Mouse (Mus musculus) forebrain, postnatal 0 days (tissue): ENCODE results near the gene Plxna1. TPM values are rescaled to one million over a fixed set of nuclear protein-coding genes. Genes with fewer than 3 reads are reported as not detected.

Experiments used
- ATAC-seq: fragments of 200-750 bp; cut with Nextera tagmentation; 2 replicates; pipeline ENCODE4 v1.8.0; 2017; ENCODE audit warnings: mild to moderate bottlenecking, moderate library complexity
- DNase-seq: peaks from one replicate; pipeline ENCODE4 v3.0.0-alpha.2; 2015
- H3K27ac ChIP-seq: fragments of 300-500 bp; sonication (generic); 2 replicates; pipeline ENCODE4 v1.5.1; 2014; ENCODE audit warnings: low read depth, mild to moderate bottlenecking, antibody characterized with exemption, low read length, moderate library complexity, mixed read lengths
- H3K27me3 ChIP-seq: fragments of 300-500 bp; sonication (generic); 2 replicates; pipeline ENCODE4 v1.6.1; 2014; ENCODE audit warnings: mild to moderate bottlenecking, low read length, mixed read lengths; ENCODE audit not compliant: insufficient read depth
- H3K36me3 ChIP-seq: fragments of 300-500 bp; sonication (generic); 2 replicates; pipeline ENCODE4 v1.6.1; 2014; ENCODE audit warnings: mild to moderate bottlenecking, moderate library complexity; ENCODE audit not compliant: insufficient read depth
- H3K4me1 ChIP-seq: fragments of 300-500 bp; sonication (generic); 2 replicates; pipeline ENCODE4 v1.6.1; 2014; ENCODE audit warnings: antibody characterized with exemption; ENCODE audit not compliant: insufficient read depth
- H3K4me2 ChIP-seq: fragments of 300-500 bp; sonication (generic); 2 replicates; pipeline ENCODE4 v1.6.1; 2014; ENCODE audit warnings: low read depth, mild to moderate bottlenecking, moderate library complexity
- H3K4me3 ChIP-seq: fragments of 300-500 bp; sonication (generic); 2 replicates; pipeline ENCODE4 v1.5.1; 2014; ENCODE audit warnings: low read depth, low read length, mixed read lengths
- H3K9ac ChIP-seq: fragments of 300-500 bp; sonication (generic); 2 replicates; pipeline ENCODE4 v1.6.1; 2014; ENCODE audit warnings: mild to moderate bottlenecking
- H3K9me3 ChIP-seq: fragments of 300-500 bp; sonication (generic); 2 replicates; pipeline ENCODE4 v1.6.1; 2016; ENCODE audit warnings: low read length
- CTCF ChIP-seq: sonication (generic); IDR thresholded peaks from 2 replicates; pipeline ENCODE4 v1.5.1; 2016; ENCODE audit warnings: antibody characterized with exemption, control low read depth, low read depth
- WGBS: fragments of 180-500 bp; shearing (Covaris S2); extraction: QIAGEN DNeasy Blood & Tissue Kit; methylation state at CpG from one replicate; pipeline ENCODE4 v1.1.7; 2014; 5-methylcytosine and 5-hydroxymethylcytosine counted together
- polyA plus RNA-seq: library from polyadenylated mRNA; unstranded; fragments of >200 nt; fragmentation: Nextera tagmentation; extraction: Ambion mirVana; gene quantifications from 2 replicates; pipeline ENCODE4 v1.2.1, GENCODE M21; 2015
- total RNA-seq: library from RNA; depleted of rRNA; stranded (reverse); fragments of >200 nt; gene quantifications from 2 replicates; pipeline ENCODE4 v1.2.3, GENCODE M21; 2014

Gene Plxna1
- total and polyA plus RNA-seq, 2 experiments from 2014 or later, result 42.1 to 111 TPM

DNA sequence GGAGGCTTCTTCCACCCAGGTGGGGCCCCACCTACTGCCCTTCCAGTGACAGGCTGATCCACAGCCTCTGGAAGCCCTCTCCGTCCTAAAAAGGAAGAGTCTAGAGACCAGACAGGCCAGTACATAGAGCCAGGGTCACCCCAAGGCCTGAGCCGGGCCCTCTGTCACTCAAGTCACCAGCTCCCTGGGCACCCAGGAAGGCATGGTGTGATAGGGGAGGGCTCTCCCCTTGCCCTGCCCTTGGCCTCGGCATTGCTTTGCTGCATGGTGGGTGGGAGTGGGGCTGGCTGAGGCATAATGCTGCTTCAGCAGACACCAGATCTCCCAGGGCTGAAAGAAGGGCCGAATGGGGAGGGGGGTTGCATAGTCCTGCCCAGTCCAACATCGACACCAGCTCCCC is 8.3 kb downstream of the Plxna1 start:
- no peak for DNase-seq

DNA sequence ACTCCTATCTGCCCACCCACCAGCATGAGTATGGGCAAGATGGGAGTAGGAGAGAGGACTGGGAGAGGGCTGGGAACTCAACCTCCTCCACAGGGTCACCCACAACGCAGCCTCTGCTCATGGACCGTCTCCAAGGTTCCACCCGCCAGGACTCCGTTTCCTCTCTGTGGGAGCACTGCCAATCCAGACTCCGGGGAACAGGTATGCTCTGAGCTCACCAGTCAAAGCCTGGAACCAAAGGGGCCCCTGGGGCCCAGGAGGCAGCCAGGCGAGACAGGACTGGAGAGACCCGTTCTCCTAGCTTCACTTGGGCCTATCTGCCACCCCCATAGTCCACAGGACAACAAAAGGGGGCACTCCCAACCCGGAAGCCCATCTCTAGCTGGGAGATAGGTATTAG is 9.3 kb downstream of the Plxna1 start:
- Histone ChIP-seq H3K4me1 (peaks cover 6% of the 10 kb centered on the region), H3K36me3 (peaks cover 60% of the 10 kb centered on the region), H3K27ac (no peak overlapping the region), H3K9me3 (no peaks in the 10 kb centered on the region), H3K4me2 (no peak overlapping the region), H3K9ac (no peak overlapping the region), H3K27me3 (no peaks in the 10 kb centered on the region), H3K4me3 (no peak overlapping the region)
- no peak for ATAC-seq
- WGBS, result 56% methylated on average over 8 of the region's 8 CpGs
- DNase-seq, result no peak
- no peak for TF ChIP-seq CTCF

More for the DNA sequence above, 8.3 kb downstream of the Plxna1 start:
- Histone ChIP-seq H3K4me3 (no peak overlapping the region), H3K9me3 (no peaks in the 10 kb centered on the region), H3K4me2 (no peak overlapping the region), H3K27me3 (no peaks in the 10 kb centered on the region), H3K4me1 (peaks cover 8% of the 10 kb centered on the region), H3K9ac (no peak overlapping the region), H3K36me3 (peaks cover 54% of the 10 kb centered on the region), H3K27ac (no peak overlapping the region)
- ATAC-seq, result no peak
- TF ChIP-seq CTCF, result no peak
- WGBS, result 79% methylated on average over 5 of the region's 5 CpGs

DNA sequence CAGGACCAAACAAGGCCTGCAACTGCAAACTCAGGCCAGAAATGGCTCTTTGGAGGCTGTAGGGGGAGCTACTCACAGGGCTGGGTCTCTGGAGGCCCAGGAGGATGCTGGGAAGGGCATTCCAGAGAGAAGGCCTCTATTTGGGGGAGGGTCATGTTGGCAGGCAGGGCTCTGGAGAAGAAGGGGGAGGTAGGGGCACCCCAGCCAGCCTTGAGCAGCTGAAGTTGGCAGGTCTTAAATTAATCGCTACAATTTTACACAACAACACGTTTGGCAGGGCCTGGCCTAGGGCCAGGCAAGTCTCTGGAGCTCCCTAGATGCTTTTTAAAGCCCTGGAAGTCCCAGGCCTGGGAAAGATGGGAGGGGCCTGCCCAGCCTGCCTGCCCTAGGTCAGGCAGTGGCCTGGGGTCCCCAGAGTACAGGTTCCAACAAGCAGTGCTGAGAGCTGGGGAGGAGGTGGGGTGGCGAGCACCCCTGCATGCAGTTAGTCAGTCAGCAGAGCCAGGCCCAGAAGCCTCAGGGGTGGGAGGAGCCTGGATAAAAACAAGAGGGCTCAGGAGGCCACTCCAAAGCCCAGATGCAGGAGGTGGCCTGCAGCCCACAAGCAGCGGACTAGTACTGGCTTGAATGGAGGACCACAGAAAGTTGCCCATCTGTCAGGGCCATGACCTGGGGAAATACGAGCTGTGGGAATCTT is 10.8 kb downstream of the Plxna1 start:
- Histone ChIP-seq H3K27me3 (no peaks in the 10 kb centered on the region), H3K4me1 (peaks cover 6% of the 10 kb centered on the region), H3K4me2 (no peak overlapping the region), H3K9ac (no peak overlapping the region), H3K27ac (0 out of 2 replicates have a peak overlapping the region, but pooled peaks have one; percentile 3), H3K4me3 (no peak overlapping the region), H3K36me3 (peaks cover 65% of the 10 kb centered on the region), H3K9me3 (no peaks in the 10 kb centered on the region)
- DNase-seq (peak; percentile 76), ATAC-seq (peak; percentile 90)
- peak; percentile 49 for TF ChIP-seq CTCF
- WGBS, result 12% methylated on average over 5 of the region's 5 CpGs

DNA sequence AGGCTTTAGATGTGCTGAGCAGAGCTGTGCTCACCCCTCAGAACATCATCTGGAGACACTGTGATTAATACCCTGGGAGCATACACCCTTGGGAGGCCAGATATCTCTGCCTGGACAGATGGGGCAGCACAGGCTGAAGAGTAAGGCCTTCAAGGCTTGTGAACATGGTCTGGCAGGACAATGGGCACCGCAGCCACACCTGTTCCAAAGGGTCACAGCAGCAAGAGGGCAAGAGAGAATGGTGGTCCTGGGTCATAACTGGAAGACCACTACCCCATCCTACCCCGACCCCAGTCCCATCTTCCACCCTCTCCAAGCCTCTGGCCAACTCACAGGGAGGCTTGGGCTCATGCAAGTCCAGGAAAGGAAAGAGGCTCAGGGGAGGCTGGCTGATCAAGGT is 11.9 kb downstream of the Plxna1 start:
- TF ChIP-seq CTCF, result no peak
- Histone ChIP-seq H3K9me3 (no peaks in the 10 kb centered on the region), H3K27me3 (no peaks in the 10 kb centered on the region), H3K27ac (no peak overlapping the region), H3K36me3 (peaks cover 64% of the 10 kb centered on the region), H3K4me3 (no peak overlapping the region), H3K4me1 (peaks cover 6% of the 10 kb centered on the region), H3K9ac (no peak overlapping the region), H3K4me2 (no peak overlapping the region)
- DNase-seq (no peak), ATAC-seq (no peak)
- 94% methylated on average over 2 of the region's 2 CpGs for WGBS

- peaks cover 9% of the 10 kb centered on the region for H3K4me1 ChIP-seq
- H3K27me3 ChIP-seq, result no peaks in the 10 kb centered on the region
- no peak for DNase-seq
- ATAC-seq, result no peak
- TF ChIP-seq CTCF, result no peak
- no peak overlapping the region for H3K4me3 ChIP-seq
- H3K9me3 ChIP-seq, result no peaks in the 10 kb centered on the region
- H3K27ac ChIP-seq, result no peak overlapping the region
- H3K36me3 ChIP-seq, result peaks cover 62% of the 10 kb centered on the region
- 52% methylated on average over 1 of the region's 1 CpGs for WGBS
- no peak overlapping the region for H3K9ac ChIP-seq
- no peak overlapping the region for H3K4me2 ChIP-seq
Measured at GRCm38 (mm10) chr6:89350037-89350515, 12.3 kb downstream of the Plxna1 start.

GRCm38 (mm10) chr6:89348363-89348762 is 14.1 kb downstream of the Plxna1 start:
- peaks cover 56% of the 10 kb centered on the region for H3K36me3 ChIP-seq
- H3K4me2 ChIP-seq, result no peak overlapping the region
- H3K4me3 ChIP-seq, result no peak overlapping the region
- no peak overlapping the region for H3K27ac ChIP-seq
- no peaks in the 10 kb centered on the region for H3K27me3 ChIP-seq
- no peaks in the 10 kb centered on the region for H3K9me3 ChIP-seq
- DNase-seq (no peak), ATAC-seq (no peak)
- WGBS, result 50% methylated on average over 9 of the region's 9 CpGs
- TF ChIP-seq CTCF, result no peak
- peaks cover 14% of the 10 kb centered on the region for H3K4me1 ChIP-seq
- H3K9ac ChIP-seq, result no peak overlapping the region

DNA sequence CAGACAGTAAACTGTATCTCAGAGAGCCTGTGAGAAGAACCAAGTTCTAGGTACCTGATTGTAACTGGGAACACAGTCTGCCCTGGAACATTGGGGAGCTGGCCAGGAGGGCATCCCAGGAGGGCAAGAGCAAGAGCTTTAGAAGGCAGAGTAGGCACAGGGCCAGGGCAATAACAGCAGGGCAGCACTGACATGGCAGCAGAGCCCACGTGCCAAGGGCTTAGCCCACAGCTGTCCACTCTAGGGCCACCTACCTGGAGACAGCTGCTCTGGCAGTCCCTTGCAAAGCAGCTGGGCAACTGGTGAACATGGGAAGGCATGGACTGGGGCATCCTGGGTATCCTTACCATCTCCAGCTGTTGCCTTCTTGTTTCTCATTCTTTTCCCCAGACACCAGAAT is 14.6 kb downstream of the Plxna1 start:
- H3K36me3 ChIP-seq, result peaks cover 56% of the 10 kb centered on the region
- no peak overlapping the region for H3K4me2 ChIP-seq
- no peak for TF ChIP-seq CTCF
- H3K9me3 ChIP-seq, result no peaks in the 10 kb centered on the region
- no peak for DNase-seq
- ATAC-seq, result no peak
- H3K9ac ChIP-seq, result no peak overlapping the region
- no peak overlapping the region for H3K27ac ChIP-seq
- H3K27me3 ChIP-seq, result no peaks in the 10 kb centered on the region
- peaks cover 14% of the 10 kb centered on the region for H3K4me1 ChIP-seq
- WGBS, result 47% methylated on average over 1 of the region's 1 CpGs
- no peak overlapping the region for H3K4me3 ChIP-seq
